Mouse (Mus musculus) bone marrow macrophage, adult 2 months (primary cell): ENCODE measurements around the gene Pik3cd.

Experiments
- CTCF ChIP-seq: IDR thresholded peaks from 2 replicates; pipeline ENCODE4 v1.5.1; 2012; ENCODE audit warnings: low read depth, mild to moderate bottlenecking, low read length, moderate library complexity
- POLR2A ChIP-seq: IDR thresholded peaks from 2 replicates; pipeline ENCODE4 v1.6.1; 2012; ENCODE audit warnings: mild to moderate bottlenecking, low read depth, low read length, borderline replicate concordance

DNA sequence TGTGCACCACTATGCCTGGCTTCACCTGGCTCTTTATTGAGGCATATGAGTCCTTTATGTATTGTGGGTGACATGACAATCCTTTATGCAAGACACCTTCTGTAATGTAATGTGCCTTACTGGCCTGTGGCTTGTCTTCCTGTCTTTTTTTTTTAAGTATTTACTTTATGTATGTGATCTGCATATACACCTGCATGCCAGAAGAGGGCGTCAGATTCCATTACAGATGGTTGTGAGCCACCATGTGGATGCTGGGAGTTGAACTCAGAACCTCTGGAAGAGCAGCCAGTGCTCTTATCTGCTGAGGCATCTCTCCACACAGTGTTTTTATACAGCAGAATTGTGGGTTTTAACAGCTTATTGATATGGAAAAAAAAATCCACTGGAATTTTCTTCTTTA, 98.5 kb downstream of the Pik3cd start:
- TF ChIP-seq POLR2A (no peak), CTCF (no peak)
